Comparison of ENCODE assay signal across 20 mouse cellular contexts in the genomic region with DNA sequence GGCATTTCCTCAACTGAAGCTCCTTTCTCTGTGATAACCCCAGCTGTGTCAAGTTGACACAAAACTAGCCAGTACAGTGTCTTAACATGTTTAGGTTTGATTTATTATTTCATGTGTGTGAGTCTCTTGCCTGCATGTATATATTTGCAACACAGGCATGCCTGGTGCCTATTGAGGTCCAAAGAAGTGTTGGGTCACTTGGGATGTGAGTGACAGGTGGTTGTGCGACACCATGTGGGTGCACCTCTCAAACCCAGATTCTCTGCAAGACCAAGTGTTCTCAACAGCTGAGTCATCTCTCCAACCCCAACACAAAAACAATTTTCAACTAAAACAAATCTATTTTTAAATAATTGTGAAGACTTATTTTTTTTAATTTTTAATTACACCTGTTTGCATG.
"Had no signal": no experiment of that assay in that cellular context is flagged by ENCODE, and none has a peak within 500 bp of the region (broad histone marks: within the 10 kb centered on the region; RNA-seq: fewer than 3 reads in every experiment).

No protein-coding gene starts in this region.

- H3K36me3 ChIP-seq: lung, embryonic 15.5 days; midbrain, embryonic 10.5 days; midbrain, embryonic 12.5 days; neural tube, embryonic 13.5 days; neural tube, embryonic 15.5 days had no signal

- H3K4me1 ChIP-seq: midbrain, embryonic 12.5 days; neural tube, embryonic 13.5 days had no signal

- H3K4me2 ChIP-seq: lung, embryonic 15.5 days; midbrain, embryonic 12.5 days; neural tube, embryonic 13.5 days; neural tube, embryonic 15.5 days had no signal

- H3K9ac ChIP-seq: lung, embryonic 15.5 days; midbrain, embryonic 12.5 days; neural tube, embryonic 13.5 days; neural tube, embryonic 15.5 days had no signal

- ATAC-seq: lung, postnatal 0 days; midbrain, embryonic 16.5 days had no signal

- DNase-seq: lung, adult 2 months; lung, postnatal 14 days; lung, postnatal 36 days; midbrain, embryonic 14.5 days; retina, postnatal 1 day; right cerebral cortex, adult 18-20 months; right cerebral cortex, postnatal 25 days; right cerebral cortex, postnatal 4 days; spleen, adult 18-20 months; thymus, adult 18-20 months; thymus, postnatal 14 days; thymus, postnatal 36 days had no signal

- H3K27me3 ChIP-seq: lung, embryonic 15.5 days; midbrain, embryonic 12.5 days; neural tube, embryonic 13.5 days; neural tube, embryonic 15.5 days had no signal

- H3K9me3 ChIP-seq: lung, embryonic 15.5 days; midbrain, embryonic 10.5 days; midbrain, embryonic 12.5 days; neural tube, embryonic 13.5 days; neural tube, embryonic 15.5 days had no signal

- H3K4me3 ChIP-seq: lung, embryonic 15.5 days; midbrain, embryonic 10.5 days; midbrain, embryonic 12.5 days; myocyte; neural tube, embryonic 13.5 days; neural tube, embryonic 15.5 days had no signal

- H3K27ac ChIP-seq: lung, embryonic 15.5 days; midbrain, embryonic 10.5 days; midbrain, embryonic 12.5 days; neural tube, embryonic 13.5 days; neural tube, embryonic 15.5 days had no signal
